Mouse (Mus musculus): Measurements from ENCODE around the gene Ehbp1l1. TPM values are rescaled to one million over a fixed set of nuclear protein-coding genes. Genes with fewer than 3 reads are reported as not detected.

Ehbp1l1 gene
- total and polyA plus RNA-seq, 2 experiments = 5.1 to 8.3 TPM

GRCm38 (mm10) chr19:5686437-5686836 lies 39.7 kb downstream of the Ehbp1l1 start:
- WGBS = 92% methylated on average over 13 of the region's 13 CpGs
- DNase-seq (ENCODE audit: extremely low read depth, low read depth, low spot score) = no peak
- Histone ChIP-seq H3K4me3 (ENCODE audit: insufficient read depth, low read depth, low read length) (no peak overlapping the region), H3K9ac (ENCODE audit: low read depth, low read length) (no peak overlapping the region), H3K79me2 (ENCODE audit: control insufficient read depth, insufficient read depth, low read length) (peaks cover 18% of the 10 kb centered on the region), H3K27me3 (ENCODE audit: control insufficient read depth, insufficient read depth, low read length) (no peaks in the 10 kb centered on the region), H3K4me1 (ENCODE audit: control insufficient read depth, insufficient read depth, low read length) (peaks cover 17% of the 10 kb centered on the region), H3K27ac (replicated peaks; ENCODE audit: insufficient read depth, low read depth, low read length) (no peak overlapping the region), H3K36me3 (ENCODE audit: control insufficient read depth, insufficient read depth, low read length) (peaks cover 5% of the 10 kb centered on the region; the same call in 1 of the 2 replicates)
- TF ChIP-seq CTCF (IDR thresholded peaks at IDR 0.05; ENCODE audit: low read depth, low read length) (no peak), POLR2A (IDR thresholded peaks at IDR 0.05; ENCODE audit: extremely low read depth, insufficient read depth, low read length) (no peak)

- H3K4me3 ChIP-seq (ENCODE audit: insufficient read depth, low read depth, low read length) = no peak overlapping the region
- no peak overlapping the region for H3K27ac ChIP-seq (replicated peaks; ENCODE audit: insufficient read depth, low read depth, low read length)
- no peaks in the 10 kb centered on the region for H3K27me3 ChIP-seq (ENCODE audit: control insufficient read depth, insufficient read depth, low read length)
- no peak for DNase-seq (ENCODE audit: extremely low read depth, low read depth, low spot score)
- no peak overlapping the region for H3K9ac ChIP-seq (ENCODE audit: low read depth, low read length)
- H3K79me2 ChIP-seq (ENCODE audit: control insufficient read depth, insufficient read depth, low read length) = peaks cover 12% of the 10 kb centered on the region
- peaks cover 6% of the 10 kb centered on the region for H3K36me3 ChIP-seq (ENCODE audit: control insufficient read depth, insufficient read depth, low read length)
- 96% methylated on average over 11 of the region's 11 CpGs for WGBS
- H3K4me1 ChIP-seq (ENCODE audit: control insufficient read depth, insufficient read depth, low read length) = peaks cover 11% of the 10 kb centered on the region
- TF ChIP-seq POLR2A (IDR thresholded peaks at IDR 0.05; ENCODE audit: extremely low read depth, insufficient read depth, low read length) (no peak), CTCF (IDR thresholded peaks at IDR 0.05; ENCODE audit: low read depth, low read length) (no peak)
These were observed 40.3 kb downstream of the Ehbp1l1 start for GRCm38 (mm10) chr19:5685861-5686260.

- Histone ChIP-seq H3K4me3 (ENCODE audit: insufficient read depth, low read depth, low read length) (no peak overlapping the region), H3K4me1 (ENCODE audit: control insufficient read depth, insufficient read depth, low read length) (peaks cover 7% of the 10 kb centered on the region), H3K79me2 (ENCODE audit: control insufficient read depth, insufficient read depth, low read length) (peaks cover 8% of the 10 kb centered on the region), H3K27me3 (ENCODE audit: control insufficient read depth, insufficient read depth, low read length) (no peaks in the 10 kb centered on the region), H3K36me3 (ENCODE audit: control insufficient read depth, insufficient read depth, low read length) (peaks cover 7% of the 10 kb centered on the region), H3K9ac (ENCODE audit: low read depth, low read length) (no peak overlapping the region), H3K27ac (replicated peaks; ENCODE audit: insufficient read depth, low read depth, low read length) (no peak overlapping the region)
- WGBS = 97% methylated on average over 19 of the region's 19 CpGs
- no peak for DNase-seq (ENCODE audit: extremely low read depth, low read depth, low spot score)
- TF ChIP-seq POLR2A (IDR thresholded peaks at IDR 0.05; ENCODE audit: extremely low read depth, insufficient read depth, low read length) (no peak), CTCF (IDR thresholded peaks at IDR 0.05; ENCODE audit: low read depth, low read length) (no peak)
These were observed 40.7 kb downstream of the Ehbp1l1 start for GRCm38 (mm10) chr19:5685431-5685830.

- Histone ChIP-seq H3K36me3 (ENCODE audit: control insufficient read depth, insufficient read depth, low read length) (peaks cover 7% of the 10 kb centered on the region), H3K27me3 (ENCODE audit: control insufficient read depth, insufficient read depth, low read length) (no peaks in the 10 kb centered on the region), H3K79me2 (ENCODE audit: control insufficient read depth, insufficient read depth, low read length) (peaks cover 3% of the 10 kb centered on the region), H3K4me1 (ENCODE audit: control insufficient read depth, insufficient read depth, low read length) (peaks cover 6% of the 10 kb centered on the region), H3K9ac (ENCODE audit: low read depth, low read length) (no peak overlapping the region), H3K4me3 (ENCODE audit: insufficient read depth, low read depth, low read length) (no peak overlapping the region), H3K27ac (replicated peaks; ENCODE audit: insufficient read depth, low read depth, low read length) (no peak overlapping the region)
- TF ChIP-seq CTCF (IDR thresholded peaks at IDR 0.05; ENCODE audit: low read depth, low read length) = no peak
- TF ChIP-seq POLR2A (IDR thresholded peaks at IDR 0.05; ENCODE audit: extremely low read depth, insufficient read depth, low read length) = no peak
- WGBS = 94% methylated on average over 13 of the region's 13 CpGs
- no peak for DNase-seq (ENCODE audit: extremely low read depth, low read depth, low spot score)
These were observed 41.1 kb downstream of the Ehbp1l1 start for GRCm38 (mm10) chr19:5684985-5685384.

- H3K27me3 ChIP-seq (ENCODE audit: control insufficient read depth, insufficient read depth, low read length) = no peaks in the 10 kb centered on the region
- no peak overlapping the region for H3K27ac ChIP-seq (replicated peaks; ENCODE audit: insufficient read depth, low read depth, low read length)
- TF ChIP-seq CTCF (IDR thresholded peaks at IDR 0.05; ENCODE audit: low read depth, low read length) (no peak), POLR2A (IDR thresholded peaks at IDR 0.05; ENCODE audit: extremely low read depth, insufficient read depth, low read length) (no peak)
- no peak for DNase-seq (ENCODE audit: extremely low read depth, low read depth, low spot score)
- peaks cover 6% of the 10 kb centered on the region for H3K4me1 ChIP-seq (ENCODE audit: control insufficient read depth, insufficient read depth, low read length)
- peaks cover 7% of the 10 kb centered on the region for H3K36me3 ChIP-seq (ENCODE audit: control insufficient read depth, insufficient read depth, low read length)
- no peak overlapping the region for H3K9ac ChIP-seq (ENCODE audit: low read depth, low read length)
- no peak overlapping the region for H3K4me3 ChIP-seq (ENCODE audit: insufficient read depth, low read depth, low read length)
- H3K79me2 ChIP-seq (ENCODE audit: control insufficient read depth, insufficient read depth, low read length) = no peaks in the 10 kb centered on the region
- 93% methylated on average over 12 of the region's 12 CpGs for WGBS
These were observed 41.9 kb downstream of the Ehbp1l1 start for GRCm38 (mm10) chr19:5684236-5684635.

- Histone ChIP-seq H3K4me3 (ENCODE audit: insufficient read depth, low read depth, low read length) (no peak overlapping the region), H3K9ac (ENCODE audit: low read depth, low read length) (no peak overlapping the region), H3K4me1 (ENCODE audit: control insufficient read depth, insufficient read depth, low read length) (no peaks in the 10 kb centered on the region), H3K27me3 (ENCODE audit: control insufficient read depth, insufficient read depth, low read length) (no peaks in the 10 kb centered on the region), H3K79me2 (ENCODE audit: control insufficient read depth, insufficient read depth, low read length) (no peaks in the 10 kb centered on the region), H3K27ac (replicated peaks; ENCODE audit: insufficient read depth, low read depth, low read length) (no peak overlapping the region), H3K36me3 (ENCODE audit: control insufficient read depth, insufficient read depth, low read length) (peaks cover 12% of the 10 kb centered on the region; the same call in 1 of the 2 replicates)
- 82% methylated on average over 4 of the region's 4 CpGs for WGBS
- no peak for DNase-seq (ENCODE audit: extremely low read depth, low read depth, low spot score)
- TF ChIP-seq POLR2A (IDR thresholded peaks at IDR 0.05; ENCODE audit: extremely low read depth, insufficient read depth, low read length) = no peak
- TF ChIP-seq CTCF (IDR thresholded peaks at IDR 0.05; ENCODE audit: low read depth, low read length) = no peak
These were observed 45.7 kb downstream of the Ehbp1l1 start for GRCm38 (mm10) chr19:5680432-5680831.

Measured in liver, adult 2 months (tissue).